21 mouse cellular contexts compared by ENCODE assay signal in the genomic region with DNA sequence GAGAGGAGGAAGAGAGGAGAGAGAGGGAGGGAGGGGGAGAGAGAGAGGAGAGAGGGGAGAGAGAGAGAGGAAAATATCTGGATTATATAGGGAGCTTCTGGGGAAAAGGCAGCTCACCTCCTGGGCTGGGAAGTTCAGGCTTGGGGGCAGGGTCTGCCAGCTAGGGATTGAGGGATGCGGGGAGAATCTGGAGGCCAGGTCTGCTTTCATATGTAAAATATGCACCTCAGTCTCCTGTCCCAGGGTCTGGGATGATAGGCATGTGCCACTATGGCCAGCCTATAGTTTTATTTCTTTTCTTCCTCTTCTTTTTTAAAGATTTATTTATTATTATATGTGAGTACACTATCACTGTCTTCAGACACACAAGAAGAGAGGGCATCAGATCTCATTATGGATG. TPM values are rescaled to one million over a fixed set of nuclear protein-coding genes. Genes with fewer than 3 reads are reported as not detected.
A peak's percentile ranks its signal among the peaks of the same experiment; 100 is the strongest.
DNase-seq lines count a peak whose midpoint lies in the region; TF ChIP-seq lines count a peak whose summit lies in the region.
"Had no signal": no experiment of that assay in that cellular context is flagged by ENCODE, and none has a peak within 500 bp of the region (broad histone marks: within the 10 kb centered on the region; RNA-seq: fewer than 3 reads in every experiment).

No protein-coding gene starts in this region.

- H3K4me3 ChIP-seq in ES-Bruce4 (ENCODE audit: low read depth, low read length): no peak overlapping the region; the same call in 1 of the 2 replicates
- H3K4me3 ChIP-seq: embryonic facial prominence, embryonic 13.5 days; embryonic facial prominence, embryonic 15.5 days; erythroblast, embryonic 14.5 days had no signal

- no peaks in the 10 kb centered on the region for H3K9me3 ChIP-seq in ES-Bruce4 (replicated peaks; ENCODE audit: control insufficient read depth, insufficient read depth, low read length, poor library complexity, severe bottlenecking)
- H3K9me3 ChIP-seq: embryonic facial prominence, embryonic 13.5 days; embryonic facial prominence, embryonic 15.5 days; G1E had no signal

- peaks cover 29% of the 10 kb centered on the region for H3K36me3 ChIP-seq in ES-Bruce4 (ENCODE audit: control insufficient read depth, insufficient read depth, low read length, poor library complexity, severe bottlenecking)
- H3K36me3 ChIP-seq: embryonic facial prominence, embryonic 15.5 days had no signal

- no peaks in the 10 kb centered on the region for H3K27me3 ChIP-seq in ES-Bruce4 (ENCODE audit: control insufficient read depth, insufficient read depth, low read length, poor library complexity, severe bottlenecking)
- H3K27me3 ChIP-seq: embryonic facial prominence, embryonic 15.5 days had no signal

- no peak for TF ChIP-seq EP300 in ES-Bruce4 (IDR thresholded peaks at IDR 0.05; ENCODE audit: insufficient read depth, low read depth, low read length)

- no peaks in the 10 kb centered on the region for H3K4me1 ChIP-seq in ES-Bruce4 (ENCODE audit: control insufficient read depth, insufficient read depth, low read length)
- H3K4me1 ChIP-seq: embryonic facial prominence, embryonic 15.5 days had no signal

- H3K9ac ChIP-seq in ES-Bruce4 (ENCODE audit: low read depth, poor library complexity, severe bottlenecking): peak overlapping the region; percentile 67; the same call in 1 of the 2 replicates
- H3K9ac ChIP-seq: embryonic facial prominence, embryonic 13.5 days; embryonic facial prominence, embryonic 15.5 days had no signal

- no peak for TF ChIP-seq POLR2A in ES-Bruce4 (IDR thresholded peaks at IDR 0.05; ENCODE audit: insufficient read depth, low read length)

- no peak overlapping the region for H3K27ac ChIP-seq in ES-Bruce4 (ENCODE audit: insufficient read depth, low read length)
- H3K27ac ChIP-seq: embryonic facial prominence, embryonic 13.5 days; embryonic facial prominence, embryonic 15.5 days had no signal

- peak; percentile 7 for DNase-seq in heart, adult 11 months
- DNase-seq in heart, adult 18-20 months: no peak
- peak; percentile 57 for DNase-seq in ES-CJ7 (ENCODE audit: low read depth, low spot score)
- peak; percentile 57 for DNase-seq in R1 (ENCODE audit: low read depth, low spot score)
- no peak for DNase-seq in gastrocnemius, postnatal 36 days
- DNase-seq in kidney, postnatal 25 days: no peak
- no peak for DNase-seq in layer of hippocampus, postnatal 36 days
- DNase-seq: adrenal gland, adult 8-10 months; adrenal gland, postnatal 14 days; adrenal gland, postnatal 36 days; cerebellum, adult 11-12 months; cerebellum, adult 2 months; cerebellum, adult 9-10 months; cerebellum, postnatal 10 days; cerebellum, postnatal 36 days; embryo, embryonic 11 days had no signal

- intact Hi-C loops in gastrocnemius, postnatal 36 days (cut with DNase I): no loop called here

- TF ChIP-seq CTCF in ES-Bruce4 (IDR thresholded peaks at IDR 0.05; ENCODE audit: low read depth, low read length): no peak

RNA-seq across cellular contexts. Expression of a gene that starts 1.6 kb away (rescaled TPM):
- total RNA-seq in heart, adult 18-20 months (2021): 100 to 1,000 TPM; 672 to 785 TPM
- 2,517 and 2,552 TPM in 2 replicates for polyA plus RNA-seq in ES-Bruce4 (2011; ENCODE audit: insufficient read depth, insufficient read length, low read depth, missing spikeins)
- total RNA-seq in gastrocnemius, postnatal 36 days (2021): 100 to 1,000 TPM; 438 to 509 TPM
- 100 to 1,000 TPM; 475 to 493 TPM for total RNA-seq in layer of hippocampus, postnatal 36 days (2021)

RNA-seq across cellular contexts. Expression of a gene that starts 33.9 kb away (rescaled TPM):
- under 1 TPM; 0.40 to 0.41 TPM for total RNA-seq in heart, adult 18-20 months (2021)
- 22.3 and 23.1 TPM in 2 replicates for polyA plus RNA-seq in ES-Bruce4 (2011; ENCODE audit: insufficient read depth, insufficient read length, low read depth, missing spikeins)
- total RNA-seq in gastrocnemius, postnatal 36 days (2021): under 1 TPM; 0.12 to 0.15 TPM
- under 1 TPM; 0.13 to 0.17 TPM for total RNA-seq in layer of hippocampus, postnatal 36 days (2021)

Comparison
In these comparisons a context has a peak if more than half of its experiments do, and no peak if none do; other contexts are left out.
1. DNase-seq: peak in heart, adult 11 months (single experiment), ES-CJ7 (single experiment) and R1 (single experiment); none in heart, adult 18-20 months (0 of 2), gastrocnemius, postnatal 36 days (0 of 2), kidney, postnatal 25 days (0 of 2) and layer of hippocampus, postnatal 36 days (0 of 2).